Mouse (Mus musculus) liver, embryonic 16.5 days (tissue): ENCODE results near the gene Ubxn6. TPM values are rescaled to one million over a fixed set of nuclear protein-coding genes. Genes with fewer than 3 reads are reported as not detected.
A peak's percentile ranks its signal among the peaks of the same experiment; 100 is the strongest.

Experiments
- ATAC-seq: fragments of 200-750 bp; cut with Nextera tagmentation; 2 replicates; pipeline ENCODE4 v1.8.0; 2017; ENCODE audit warnings: low read depth, mild to moderate bottlenecking, moderate number of reproducible peaks, moderate library complexity
- H3K27ac ChIP-seq: fragments of 300-500 bp; sonication (generic); 2 replicates; pipeline ENCODE4 v1.5.1; 2014; ENCODE audit warnings: mild to moderate bottlenecking, low read length
- H3K27me3 ChIP-seq: fragments of 300-500 bp; sonication (generic); 2 replicates; pipeline ENCODE4 v1.6.1; 2014; ENCODE audit warnings: low read depth, low read length, mixed read lengths; ENCODE audit not compliant: control insufficient read depth, insufficient read depth
- H3K36me3 ChIP-seq: fragments of 300-500 bp; sonication (generic); 2 replicates; pipeline ENCODE4 v1.6.1; 2014; ENCODE audit warnings: mild to moderate bottlenecking; ENCODE audit not compliant: control insufficient read depth, insufficient read depth
- H3K4me1 ChIP-seq: fragments of 300-500 bp; sonication (generic); 2 replicates; pipeline ENCODE4 v1.6.1; 2014; ENCODE audit warnings: low read depth, low read length, mixed read lengths; ENCODE audit not compliant: control insufficient read depth
- H3K4me2 ChIP-seq: fragments of 300-500 bp; sonication (generic); 2 replicates; pipeline ENCODE4 v1.6.1; 2014; ENCODE audit warnings: low read depth, low read length, mixed read lengths
- H3K4me3 ChIP-seq: fragments of 300-500 bp; sonication (generic); 2 replicates; pipeline ENCODE4 v1.5.1; 2014; ENCODE audit warnings: low read depth, mild to moderate bottlenecking, low read length
- H3K9ac ChIP-seq: fragments of 300-500 bp; sonication (generic); 2 replicates; pipeline ENCODE4 v1.6.1; 2014; ENCODE audit warnings: low read depth, low read length
- H3K9me3 ChIP-seq: fragments of 300-500 bp; sonication (generic); replicated peaks from 2 replicates; pipeline ENCODE4 v1.6.1; 2016; ENCODE audit warnings: low read length; ENCODE audit not compliant: control insufficient read depth
- WGBS: fragments of 180-500 bp; shearing (Covaris S2); extraction: QIAGEN DNeasy Blood & Tissue Kit; methylation state at CpG from one replicate; pipeline ENCODE4 v1.1.7; 2014; ENCODE audit not compliant: insufficient replicate concordance; 5-methylcytosine and 5-hydroxymethylcytosine counted together
- polyA plus RNA-seq: library from polyadenylated mRNA; unstranded; fragments of >200 nt; fragmentation: Nextera tagmentation; extraction: Ambion mirVana; gene quantifications from 2 replicates; pipeline ENCODE4 v1.2.1, GENCODE M21; 2015

Gene Ubxn6
- polyA plus RNA-seq, 1 experiment from 2014 or later: 14.1 TPM

- no peak for ATAC-seq
- Histone ChIP-seq H3K4me1 (peaks cover 55% of the 10 kb centered on the region), H3K9me3 (no peaks in the 10 kb centered on the region), H3K27ac (no peak overlapping the region), H3K9ac (no peak overlapping the region), H3K27me3 (no peaks in the 10 kb centered on the region), H3K4me3 (peak overlapping the region; percentile 93; the same call in 1 of the 2 replicates), H3K4me2 (no peak overlapping the region), H3K36me3 (no peaks in the 10 kb centered on the region)
- 76% methylated on average over 7 of the region's 7 CpGs for WGBS
Observed at GRCm38 (mm10) chr17:56034040-56034725, 40.6 kb downstream of the Ubxn6 start.

GRCm38 (mm10) chr17:56032831-56033230 lies 42.0 kb downstream of the Ubxn6 start:
- no peak overlapping the region for H3K4me2 ChIP-seq
- peak overlapping the region; percentile 48; the same call in 1 of the 2 replicates for H3K27ac ChIP-seq
- WGBS: 50% methylated on average over 7 of the region's 7 CpGs
- no peaks in the 10 kb centered on the region; the same call in 1 of the 2 replicates for H3K36me3 ChIP-seq
- no peaks in the 10 kb centered on the region for H3K9me3 ChIP-seq
- H3K4me3 ChIP-seq: no peak overlapping the region
- no peaks in the 10 kb centered on the region for H3K27me3 ChIP-seq
- H3K9ac ChIP-seq: no peak overlapping the region
- peaks cover 55% of the 10 kb centered on the region for H3K4me1 ChIP-seq
- ATAC-seq: no peak

- 0 out of 2 replicates have a peak overlapping the region, but pooled peaks have one; percentile 6 for H3K27ac ChIP-seq
- H3K27me3 ChIP-seq: no peaks in the 10 kb centered on the region
- ATAC-seq: no peak
- H3K4me2 ChIP-seq: no peak overlapping the region
- no peaks in the 10 kb centered on the region for H3K9me3 ChIP-seq
- no peak overlapping the region for H3K4me3 ChIP-seq
- H3K4me1 ChIP-seq: peaks cover 54% of the 10 kb centered on the region
- no peaks in the 10 kb centered on the region; the same call in 1 of the 2 replicates for H3K36me3 ChIP-seq
- WGBS: 61% methylated on average over 6 of the region's 6 CpGs
- no peak overlapping the region for H3K9ac ChIP-seq
Observed at GRCm38 (mm10) chr17:56032127-56032733, 42.6 kb downstream of the Ubxn6 start.

GRCm38 (mm10) chr17:56031431-56031830 lies 43.4 kb downstream of the Ubxn6 start:
- no peaks in the 10 kb centered on the region for H3K9me3 ChIP-seq
- H3K4me3 ChIP-seq: no peak overlapping the region
- no peak overlapping the region for H3K27ac ChIP-seq
- H3K4me1 ChIP-seq: peaks cover 49% of the 10 kb centered on the region
- no peak overlapping the region for H3K4me2 ChIP-seq
- no peak for ATAC-seq
- no peaks in the 10 kb centered on the region for H3K27me3 ChIP-seq
- no peaks in the 10 kb centered on the region; the same call in 1 of the 2 replicates for H3K36me3 ChIP-seq
- 81% methylated on average over 7 of the region's 7 CpGs for WGBS
- H3K9ac ChIP-seq: no peak overlapping the region

- 16% methylated on average over 5 of the region's 5 CpGs for WGBS
- Histone ChIP-seq H3K4me3 (no peak overlapping the region), H3K27ac (peak overlapping the region; percentile 38; the same call in 1 of the 2 replicates), H3K36me3 (no peaks in the 10 kb centered on the region; the same call in 1 of the 2 replicates), H3K9ac (no peak overlapping the region), H3K4me2 (no peak overlapping the region), H3K9me3 (no peaks in the 10 kb centered on the region), H3K27me3 (no peaks in the 10 kb centered on the region), H3K4me1 (peaks cover 49% of the 10 kb centered on the region)
- ATAC-seq: peak; percentile 54
Observed at GRCm38 (mm10) chr17:56030919-56031318, 43.9 kb downstream of the Ubxn6 start.

- Histone ChIP-seq H3K4me2 (no peak overlapping the region), H3K27me3 (no peaks in the 10 kb centered on the region), H3K9ac (no peak overlapping the region), H3K36me3 (no peaks in the 10 kb centered on the region; the same call in 1 of the 2 replicates), H3K9me3 (no peaks in the 10 kb centered on the region), H3K4me3 (no peak overlapping the region), H3K4me1 (peaks cover 47% of the 10 kb centered on the region), H3K27ac (peak overlapping the region; percentile 38; the same call in 1 of the 2 replicates)
- WGBS: 74% methylated on average over 9 of the region's 9 CpGs
- ATAC-seq: no peak
Observed at GRCm38 (mm10) chr17:56030238-56030870, 44.5 kb downstream of the Ubxn6 start.

GRCm38 (mm10) chr17:56027801-56028441 lies 46.9 kb downstream of the Ubxn6 start:
- Histone ChIP-seq H3K27ac (no peak overlapping the region), H3K9me3 (no peaks in the 10 kb centered on the region), H3K27me3 (no peaks in the 10 kb centered on the region), H3K4me2 (no peak overlapping the region), H3K4me1 (peaks cover 33% of the 10 kb centered on the region), H3K4me3 (no peak overlapping the region), H3K36me3 (no peaks in the 10 kb centered on the region; the same call in 1 of the 2 replicates), H3K9ac (no peak overlapping the region)
- WGBS: 81% methylated on average over 5 of the region's 5 CpGs
- ATAC-seq: no peak

GRCm38 (mm10) chr17:56026881-56027280 lies 47.9 kb downstream of the Ubxn6 start:
- Histone ChIP-seq H3K4me3 (no peak overlapping the region), H3K27me3 (no peaks in the 10 kb centered on the region), H3K4me1 (peaks cover 30% of the 10 kb centered on the region), H3K27ac (no peak overlapping the region), H3K36me3 (no peaks in the 10 kb centered on the region; the same call in 1 of the 2 replicates), H3K9me3 (no peaks in the 10 kb centered on the region), H3K4me2 (no peak overlapping the region), H3K9ac (no peak overlapping the region)
- WGBS: 45% methylated on average over 1 of the region's 1 CpGs
- no peak for ATAC-seq
